Mouse (Mus musculus): ENCODE measurements around the gene Amz1. TPM values are rescaled to one million over a fixed set of nuclear protein-coding genes. Genes with fewer than 3 reads are reported as not detected.

Amz1 gene
- polyA plus RNA-seq, 1 experiment from 2014 or later, result 0.96 TPM

DNA sequence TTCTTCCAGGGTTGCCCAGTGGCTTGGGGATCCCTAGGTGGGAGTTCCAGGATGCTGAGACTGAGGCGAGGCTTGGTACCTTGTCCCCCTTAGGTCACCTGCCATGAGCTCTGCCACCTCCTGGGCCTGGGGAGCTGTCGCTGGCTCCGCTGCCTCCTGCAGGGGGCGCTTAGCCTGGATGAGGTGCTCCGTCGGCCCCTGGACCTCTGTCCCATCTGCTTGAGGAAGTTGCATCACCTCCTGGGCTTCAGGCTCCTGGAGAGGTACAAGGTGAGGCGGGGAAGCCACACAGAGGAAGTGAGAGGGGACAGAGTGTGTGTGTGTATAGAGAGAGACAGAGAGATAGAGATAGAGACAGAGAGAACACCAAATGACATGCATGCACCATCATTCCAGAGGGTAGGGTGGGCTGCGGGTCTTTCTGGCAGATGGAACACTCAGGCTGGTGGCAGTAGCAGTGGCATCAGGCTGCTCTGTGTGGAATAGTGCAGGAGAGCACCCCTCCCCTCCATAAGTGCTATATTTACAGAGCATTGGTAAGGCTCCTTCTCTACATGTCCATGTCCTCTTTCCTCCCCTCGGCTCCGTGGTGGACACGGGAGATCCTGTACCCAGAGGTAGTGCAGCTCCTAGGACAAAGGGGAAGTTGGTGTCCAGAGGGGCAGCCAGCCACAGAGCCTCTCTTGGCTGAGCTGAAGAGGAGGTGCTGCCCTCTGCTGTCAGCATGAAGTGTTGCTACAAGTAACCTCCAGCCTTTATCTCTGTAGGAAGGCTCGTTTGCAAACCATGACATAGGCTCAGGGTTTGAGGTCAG lies 25.3 kb downstream of the Amz1 start:
- H3K9me3 ChIP-seq (ENCODE audit: control insufficient read depth, low read length), result no peaks in the 10 kb centered on the region; the same call in 1 of the 2 replicates
- no peak overlapping the region for H3K27ac ChIP-seq (ENCODE audit: low read depth, low read length)
- H3K36me3 ChIP-seq (ENCODE audit: control insufficient read depth, insufficient read depth, low read length), result no peaks in the 10 kb centered on the region
- peak; percentile 84 for DNase-seq (ENCODE audit: low spot score)
- H3K9ac ChIP-seq (ENCODE audit: low read length), result peak overlapping the region; percentile 55
- 25% methylated on average over 12 of the region's 12 CpGs for WGBS
- H3K27me3 ChIP-seq (ENCODE audit: control insufficient read depth, insufficient read depth, low read length), result no peaks in the 10 kb centered on the region
- H3K4me1 ChIP-seq (replicated peaks; ENCODE audit: control insufficient read depth, insufficient read depth, low read length), result no peaks in the 10 kb centered on the region
- H3K4me2 ChIP-seq (ENCODE audit: low read depth, low read length, severe bottlenecking), result peak overlapping the region; percentile 28
- ATAC-seq (replicated peaks; ENCODE audit: low FRiP score), result peak; percentile 83
- peak overlapping the region; percentile 3; the same call in 1 of the 2 replicates for H3K4me3 ChIP-seq (ENCODE audit: low read depth, low read length)

DNA sequence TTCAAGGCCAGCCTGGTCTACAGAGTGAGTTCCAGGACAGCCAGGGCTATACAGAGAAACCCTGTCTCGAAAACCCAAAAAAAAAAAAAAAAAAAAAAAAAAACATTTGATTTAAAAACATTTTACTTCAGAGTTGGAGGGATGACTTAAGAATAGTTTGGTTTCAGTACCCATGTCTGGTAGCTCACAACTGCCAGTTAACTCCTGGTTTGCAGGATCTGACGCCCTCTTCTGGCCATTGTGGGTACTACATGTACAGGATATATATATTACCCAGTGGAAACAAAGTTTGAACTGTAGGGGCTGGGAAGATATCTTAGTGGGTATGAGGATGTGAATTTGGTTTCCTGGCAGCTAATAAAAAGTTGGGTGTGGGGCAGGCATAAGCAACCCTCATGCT lies 27.0 kb downstream of the Amz1 start:
- H3K27ac ChIP-seq (ENCODE audit: low read depth, low read length), result no peak overlapping the region
- H3K9ac ChIP-seq (ENCODE audit: low read length), result no peak overlapping the region
- no peaks in the 10 kb centered on the region; the same call in 1 of the 2 replicates for H3K9me3 ChIP-seq (ENCODE audit: control insufficient read depth, low read length)
- no peak for ATAC-seq (replicated peaks; ENCODE audit: low FRiP score)
- no peaks in the 10 kb centered on the region for H3K27me3 ChIP-seq (ENCODE audit: control insufficient read depth, insufficient read depth, low read length)
- no peaks in the 10 kb centered on the region for H3K36me3 ChIP-seq (ENCODE audit: control insufficient read depth, insufficient read depth, low read length)
- WGBS, result 3% methylated on average over 1 of the region's 2 CpGs
- no peak overlapping the region for H3K4me2 ChIP-seq (ENCODE audit: low read depth, low read length, severe bottlenecking)
- H3K4me3 ChIP-seq (ENCODE audit: low read depth, low read length), result no peak overlapping the region
- DNase-seq (ENCODE audit: low spot score), result no peak
- no peaks in the 10 kb centered on the region for H3K4me1 ChIP-seq (replicated peaks; ENCODE audit: control insufficient read depth, insufficient read depth, low read length)

DNA sequence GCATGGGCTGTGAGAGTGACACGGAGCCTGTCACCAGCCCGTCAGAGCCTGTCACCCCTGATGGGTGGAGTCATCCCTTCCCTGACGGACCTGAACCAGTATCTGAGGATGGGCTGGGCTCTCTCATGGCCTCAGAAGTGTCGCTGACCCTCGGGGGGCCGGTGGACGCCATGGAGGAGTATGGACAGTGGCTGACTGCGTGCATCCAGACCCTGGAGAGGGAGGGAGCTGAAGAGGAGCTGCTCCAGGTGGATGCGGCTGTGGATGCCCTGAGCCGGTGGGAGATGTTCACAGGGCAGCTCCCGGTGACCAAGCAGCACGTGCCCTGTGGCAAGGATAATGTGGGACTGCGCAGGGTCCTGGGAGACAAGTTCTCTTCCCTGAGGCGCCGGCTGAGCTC lies 28.1 kb downstream of the Amz1 start:
- H3K4me2 ChIP-seq (ENCODE audit: low read depth, low read length, severe bottlenecking), result no peak overlapping the region
- H3K36me3 ChIP-seq (ENCODE audit: control insufficient read depth, insufficient read depth, low read length), result no peaks in the 10 kb centered on the region
- no peaks in the 10 kb centered on the region for H3K27me3 ChIP-seq (ENCODE audit: control insufficient read depth, insufficient read depth, low read length)
- H3K27ac ChIP-seq (ENCODE audit: low read depth, low read length), result no peak overlapping the region
- H3K9me3 ChIP-seq (ENCODE audit: control insufficient read depth, low read length), result no peaks in the 10 kb centered on the region; the same call in 1 of the 2 replicates
- ATAC-seq (replicated peaks; ENCODE audit: low FRiP score) (no peak), DNase-seq (ENCODE audit: low spot score) (no peak)
- no peak overlapping the region for H3K4me3 ChIP-seq (ENCODE audit: low read depth, low read length)
- 90% methylated on average over 15 of the region's 15 CpGs for WGBS
- H3K4me1 ChIP-seq (replicated peaks; ENCODE audit: control insufficient read depth, insufficient read depth, low read length), result no peaks in the 10 kb centered on the region
- no peak overlapping the region for H3K9ac ChIP-seq (ENCODE audit: low read length)

DNA sequence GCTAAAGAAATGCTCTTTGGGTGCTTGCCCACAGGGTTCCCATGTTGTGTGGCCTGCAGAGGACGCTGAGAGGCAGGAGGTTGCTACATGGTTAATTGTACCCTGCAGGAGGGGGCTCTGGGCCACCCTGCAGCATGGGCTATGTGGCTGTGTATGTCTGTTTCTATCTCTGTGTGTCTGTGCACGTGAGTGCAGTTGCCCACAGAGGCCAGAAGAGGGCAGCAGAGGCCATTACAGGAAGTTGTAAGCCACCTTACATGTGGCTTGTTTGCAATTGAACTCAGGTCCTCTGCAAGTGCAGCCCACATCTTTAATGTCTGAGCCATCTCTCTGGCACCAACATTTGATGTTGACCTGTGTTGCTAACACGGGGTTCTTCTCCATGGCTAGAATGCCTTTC lies 28.7 kb downstream of the Amz1 start:
- no peak for ATAC-seq (replicated peaks; ENCODE audit: low FRiP score)
- Histone ChIP-seq H3K27me3 (ENCODE audit: control insufficient read depth, insufficient read depth, low read length) (no peaks in the 10 kb centered on the region), H3K4me2 (ENCODE audit: low read depth, low read length, severe bottlenecking) (no peak overlapping the region), H3K9me3 (ENCODE audit: control insufficient read depth, low read length) (no peaks in the 10 kb centered on the region; the same call in 1 of the 2 replicates), H3K27ac (ENCODE audit: low read depth, low read length) (no peak overlapping the region), H3K36me3 (ENCODE audit: control insufficient read depth, insufficient read depth, low read length) (no peaks in the 10 kb centered on the region), H3K9ac (ENCODE audit: low read length) (no peak overlapping the region), H3K4me1 (replicated peaks; ENCODE audit: control insufficient read depth, insufficient read depth, low read length) (no peaks in the 10 kb centered on the region), H3K4me3 (ENCODE audit: low read depth, low read length) (no peak overlapping the region)
- no peak for DNase-seq (ENCODE audit: low spot score)
- 91% methylated on average over 3 of the region's 3 CpGs for WGBS

DNA sequence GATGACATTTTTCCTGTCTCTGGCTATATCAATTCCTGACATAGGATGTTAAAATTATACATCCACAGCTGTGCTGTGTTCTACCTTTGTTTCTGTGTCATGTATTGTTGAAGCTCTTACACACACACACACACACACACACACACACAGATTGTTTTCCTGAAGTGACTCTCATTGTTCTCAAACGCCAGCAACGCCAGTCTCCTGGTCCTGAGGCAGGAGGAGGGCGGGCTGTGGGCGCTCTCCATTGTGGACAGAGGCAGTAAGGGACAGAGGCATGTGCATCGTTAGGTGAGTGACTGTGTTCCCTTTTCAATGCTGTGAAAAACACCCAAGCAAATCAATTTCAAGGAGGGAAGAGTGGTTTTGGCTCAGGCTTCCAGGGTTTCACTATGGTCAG lies 29.3 kb downstream of the Amz1 start:
- no peak overlapping the region for H3K27ac ChIP-seq (ENCODE audit: low read depth, low read length)

DNA sequence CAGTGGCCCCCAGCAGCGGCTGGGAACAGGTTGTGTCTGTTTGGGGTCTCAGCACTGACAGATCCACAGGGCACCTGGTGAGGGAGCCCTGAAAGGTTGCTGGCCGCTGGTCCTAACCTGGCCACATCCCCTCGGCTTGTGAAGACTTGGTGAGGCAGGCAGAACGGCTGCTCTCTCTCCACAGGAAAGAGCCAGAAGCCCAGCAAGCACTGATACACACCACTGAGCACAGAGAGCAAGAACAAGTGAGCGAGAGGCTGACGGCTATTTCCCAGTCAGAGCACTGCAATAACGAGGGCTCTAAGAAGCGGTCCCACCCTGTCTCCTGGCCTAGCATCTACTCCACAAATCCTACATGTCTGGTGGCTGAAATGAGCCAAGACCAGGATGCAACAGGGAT lies 34.9 kb downstream of the Amz1 start:
- H3K4me1 ChIP-seq (replicated peaks; ENCODE audit: control insufficient read depth, insufficient read depth, low read length), result no peaks in the 10 kb centered on the region
- H3K9me3 ChIP-seq (ENCODE audit: control insufficient read depth, low read length), result no peaks in the 10 kb centered on the region
- no peak for DNase-seq (ENCODE audit: low spot score)
- H3K27ac ChIP-seq (ENCODE audit: low read depth, low read length), result no peak overlapping the region
- ATAC-seq (replicated peaks; ENCODE audit: low FRiP score), result no peak
- 80% methylated on average over 8 of the region's 8 CpGs for WGBS
- H3K9ac ChIP-seq (ENCODE audit: low read length), result no peak overlapping the region
- peaks cover 3% of the 10 kb centered on the region; the same call in 1 of the 2 replicates for H3K36me3 ChIP-seq (ENCODE audit: control insufficient read depth, insufficient read depth, low read length)
- H3K4me3 ChIP-seq (ENCODE audit: low read depth, low read length), result no peak overlapping the region
- H3K4me2 ChIP-seq (ENCODE audit: low read depth, low read length, severe bottlenecking), result no peak overlapping the region
- H3K27me3 ChIP-seq (ENCODE audit: control insufficient read depth, insufficient read depth, low read length), result no peaks in the 10 kb centered on the region

More for the DNA sequence above, 29.3 kb downstream of the Amz1 start:
- no peaks in the 10 kb centered on the region for H3K27me3 ChIP-seq (ENCODE audit: control insufficient read depth, insufficient read depth, low read length)
- no peaks in the 10 kb centered on the region for H3K4me1 ChIP-seq (replicated peaks; ENCODE audit: control insufficient read depth, insufficient read depth, low read length)
- H3K36me3 ChIP-seq (ENCODE audit: control insufficient read depth, insufficient read depth, low read length), result no peaks in the 10 kb centered on the region
- no peak for DNase-seq (ENCODE audit: low spot score)
- H3K4me2 ChIP-seq (ENCODE audit: low read depth, low read length, severe bottlenecking), result no peak overlapping the region
- no peaks in the 10 kb centered on the region; the same call in 1 of the 2 replicates for H3K9me3 ChIP-seq (ENCODE audit: control insufficient read depth, low read length)
- no peak overlapping the region for H3K9ac ChIP-seq (ENCODE audit: low read length)
- ATAC-seq (replicated peaks; ENCODE audit: low FRiP score), result no peak
- H3K4me3 ChIP-seq (ENCODE audit: low read depth, low read length), result no peak overlapping the region
- WGBS, result 65% methylated on average over 5 of the region's 5 CpGs

DNA sequence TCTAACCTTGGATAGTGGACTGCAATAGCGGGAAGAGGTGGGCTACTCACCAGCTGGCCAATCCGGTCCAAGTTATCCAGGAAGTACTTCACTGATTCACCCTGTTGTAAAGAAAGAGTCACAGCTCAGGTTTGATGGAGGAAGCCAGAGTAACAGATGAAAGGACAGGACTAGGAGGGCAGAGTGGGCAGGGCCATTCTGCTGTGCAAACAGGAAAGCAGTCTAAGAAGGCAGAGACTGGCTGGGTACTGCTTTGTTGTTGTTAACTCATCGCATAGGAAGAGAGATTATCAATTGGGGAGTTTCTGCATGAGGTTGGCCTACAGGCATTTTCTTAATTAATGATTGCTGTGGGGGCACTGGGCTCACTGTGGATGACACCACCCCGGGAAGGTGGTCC lies 38.6 kb downstream of the Amz1 start:
- no peak for DNase-seq (ENCODE audit: low spot score)
- peaks cover 3% of the 10 kb centered on the region; the same call in 1 of the 2 replicates for H3K36me3 ChIP-seq (ENCODE audit: control insufficient read depth, insufficient read depth, low read length)
- H3K27me3 ChIP-seq (ENCODE audit: control insufficient read depth, insufficient read depth, low read length), result no peaks in the 10 kb centered on the region
- peaks cover under 1% of the 10 kb centered on the region; the same call in 1 of the 2 replicates for H3K4me1 ChIP-seq (replicated peaks; ENCODE audit: control insufficient read depth, insufficient read depth, low read length)
- no peak overlapping the region for H3K27ac ChIP-seq (ENCODE audit: low read depth, low read length)
- 86% methylated on average over 4 of the region's 4 CpGs for WGBS
- H3K9ac ChIP-seq (ENCODE audit: low read length), result no peak overlapping the region
- no peak for ATAC-seq (replicated peaks; ENCODE audit: low FRiP score)
- H3K4me3 ChIP-seq (ENCODE audit: low read depth, low read length), result no peak overlapping the region
- H3K9me3 ChIP-seq (ENCODE audit: control insufficient read depth, low read length), result no peaks in the 10 kb centered on the region
- H3K4me2 ChIP-seq (ENCODE audit: low read depth, low read length, severe bottlenecking), result no peak overlapping the region

DNA sequence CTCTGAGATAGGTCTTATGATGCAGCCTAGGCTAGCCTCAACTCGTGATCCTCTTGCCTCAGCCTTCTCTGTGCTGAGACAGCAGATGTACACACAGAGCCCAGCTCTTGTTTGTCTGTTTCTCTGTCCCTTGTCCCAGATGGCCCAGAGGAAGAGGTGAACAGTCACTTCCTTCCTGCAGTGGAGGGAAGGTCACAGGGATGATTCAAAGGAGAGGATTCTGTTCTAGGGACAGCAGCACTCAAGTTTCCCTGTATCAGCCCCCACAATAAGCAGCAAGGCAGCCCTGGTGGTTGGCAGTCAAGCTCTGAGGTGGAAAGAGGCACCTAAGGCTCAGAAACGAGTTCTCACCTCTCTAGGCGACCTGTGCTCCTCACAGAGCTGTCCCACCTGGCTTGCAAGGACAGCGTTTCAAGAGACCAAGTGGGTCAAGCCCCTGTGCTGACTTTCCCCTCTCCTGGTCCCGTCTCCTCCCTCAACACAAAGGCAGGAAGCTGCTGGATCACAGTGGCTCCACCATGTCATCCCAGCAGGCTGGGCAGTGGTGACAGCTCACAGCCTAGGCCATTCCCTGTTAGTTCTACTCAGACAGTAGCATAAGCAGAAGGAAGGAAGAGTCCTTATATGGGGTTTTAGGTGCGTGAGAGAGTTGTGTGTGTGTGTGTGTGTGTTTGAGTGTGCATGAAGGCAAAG lies 41.1 kb downstream of the Amz1 start:
- Histone ChIP-seq H3K9me3 (ENCODE audit: control insufficient read depth, low read length) (no peaks in the 10 kb centered on the region), H3K4me2 (ENCODE audit: low read depth, low read length, severe bottlenecking) (no peak overlapping the region), H3K4me3 (ENCODE audit: low read depth, low read length) (no peak overlapping the region), H3K27me3 (ENCODE audit: control insufficient read depth, insufficient read depth, low read length) (no peaks in the 10 kb centered on the region), H3K27ac (ENCODE audit: low read depth, low read length) (no peak overlapping the region), H3K9ac (ENCODE audit: low read length) (no peak overlapping the region), H3K36me3 (ENCODE audit: control insufficient read depth, insufficient read depth, low read length) (no peaks in the 10 kb centered on the region; the same call in 1 of the 2 replicates), H3K4me1 (replicated peaks; ENCODE audit: control insufficient read depth, insufficient read depth, low read length) (peaks cover 8% of the 10 kb centered on the region; the same call in 1 of the 2 replicates)
- ATAC-seq (replicated peaks; ENCODE audit: low FRiP score) (no peak), DNase-seq (ENCODE audit: low spot score) (no peak)
- 75% methylated on average over 6 of the region's 6 CpGs for WGBS

Measured in forebrain, embryonic 11.5 days (tissue).